8 mouse cellular contexts compared by ENCODE assay signal in genomic region chr11:116329314-116330210, GRCm38 (mm10). TPM values are rescaled to one million over a fixed set of nuclear protein-coding genes. Genes with fewer than 3 reads are reported as not detected.
A peak's percentile ranks its signal among the peaks of the same experiment; 100 is the strongest.
DNase-seq lines count a peak whose midpoint lies in the region; ATAC-seq and TF ChIP-seq lines count a peak whose summit lies in the region.

No protein-coding gene starts in this region.

- no peak for ATAC-seq in kidney, embryonic 14.5 days (ENCODE audit: low FRiP score, low TSS enrichment)
- ATAC-seq in embryonic facial prominence, embryonic 12.5 days (ENCODE audit: insufficient number of reproducible peaks, insufficient read depth, low FRiP score, low TSS enrichment) = no peak
- no peak for ATAC-seq in kidney, postnatal 0 days (replicated peaks; ENCODE audit: low FRiP score, low read depth)
- peak; percentile 77 for ATAC-seq in midbrain, embryonic 14.5 days (ENCODE audit: low FRiP score, low TSS enrichment)
- no peak for ATAC-seq in liver, embryonic 11.5 days (replicated peaks; ENCODE audit: low FRiP score)

- H3K9me3 ChIP-seq in kidney, embryonic 14.5 days (ENCODE audit: control insufficient read depth, low read length) = no peaks in the 10 kb centered on the region
- no peaks in the 10 kb centered on the region for H3K9me3 ChIP-seq in embryonic facial prominence, embryonic 12.5 days
- H3K9me3 ChIP-seq in kidney, postnatal 0 days (replicated peaks; ENCODE audit: low read length) = no peaks in the 10 kb centered on the region
- no peaks in the 10 kb centered on the region for H3K9me3 ChIP-seq in midbrain, embryonic 14.5 days (ENCODE audit: control insufficient read depth, low read length)
- no peaks in the 10 kb centered on the region for H3K9me3 ChIP-seq in liver, embryonic 11.5 days (ENCODE audit: control insufficient read depth, low read length)

- no peak for TF ChIP-seq POLR2A in thymus, adult 2 months (IDR thresholded peaks at IDR 0.05; ENCODE audit: control insufficient read depth, extremely low read depth, insufficient read depth, low read length, poor library complexity)

- no peak overlapping the region for H3K4me2 ChIP-seq in kidney, embryonic 14.5 days (replicated peaks; ENCODE audit: low read depth, low read length)
- H3K4me2 ChIP-seq in embryonic facial prominence, embryonic 12.5 days (replicated peaks) = no peak overlapping the region
- no peak overlapping the region for H3K4me2 ChIP-seq in kidney, postnatal 0 days (ENCODE audit: low read length)
- H3K4me2 ChIP-seq in midbrain, embryonic 14.5 days (ENCODE audit: low read length) = no peak overlapping the region; the same call in 1 of the 2 replicates
- no peak overlapping the region for H3K4me2 ChIP-seq in liver, embryonic 11.5 days

- no peak overlapping the region for H3K4me3 ChIP-seq in kidney, embryonic 14.5 days (ENCODE audit: low read length)
- H3K4me3 ChIP-seq in embryonic facial prominence, embryonic 12.5 days = no peak overlapping the region
- H3K4me3 ChIP-seq in kidney, postnatal 0 days (replicated peaks; ENCODE audit: low read depth, low read length) = no peak overlapping the region
- no peak overlapping the region for H3K4me3 ChIP-seq in midbrain, embryonic 14.5 days (replicated peaks; ENCODE audit: low read depth, low read length)
- no peak overlapping the region for H3K4me3 ChIP-seq in liver, embryonic 11.5 days (ENCODE audit: low read depth, low read length)
- H3K4me3 ChIP-seq in thymus, adult 2 months (ENCODE audit: control insufficient read depth, insufficient read depth, low read length) = no peak overlapping the region

- H3K27ac ChIP-seq in kidney, embryonic 14.5 days (ENCODE audit: low read depth, low read length) = no peak overlapping the region
- peak overlapping the region; percentile 27; the same call in 1 of the 2 replicates for H3K27ac ChIP-seq in embryonic facial prominence, embryonic 12.5 days
- peak overlapping the region; percentile 64 for H3K27ac ChIP-seq in kidney, postnatal 0 days
- peak overlapping the region; percentile 85 for H3K27ac ChIP-seq in midbrain, embryonic 14.5 days (replicated peaks; ENCODE audit: low read depth, low read length)
- no peak overlapping the region for H3K27ac ChIP-seq in liver, embryonic 11.5 days (ENCODE audit: low read depth, low read length)
- no peak overlapping the region for H3K27ac ChIP-seq in thymus, adult 2 months (ENCODE audit: control insufficient read depth, insufficient read depth, low read length)

- DNase-seq in kidney, adult 11 months = peak; percentile 39
- DNase-seq in kidney, postnatal 0 days (ENCODE audit: low spot score) = no peak
- DNase-seq in midbrain, embryonic 14.5 days = peak; percentile 82
- no peak for DNase-seq in liver, embryonic 11.5 days (ENCODE audit: low spot score)
- no peak for DNase-seq in gastrocnemius, postnatal 25 days
- DNase-seq in thymus, adult 2 months = no peak

- H3K36me3 ChIP-seq in kidney, embryonic 14.5 days (ENCODE audit: control insufficient read depth, insufficient read depth, low read length) = no peaks in the 10 kb centered on the region
- H3K36me3 ChIP-seq in embryonic facial prominence, embryonic 12.5 days = no peaks in the 10 kb centered on the region
- H3K36me3 ChIP-seq in kidney, postnatal 0 days (ENCODE audit: insufficient read depth, low read length) = no peaks in the 10 kb centered on the region
- no peaks in the 10 kb centered on the region for H3K36me3 ChIP-seq in midbrain, embryonic 14.5 days (ENCODE audit: control insufficient read depth, insufficient read depth, low read length)
- H3K36me3 ChIP-seq in liver, embryonic 11.5 days (ENCODE audit: control insufficient read depth, insufficient read depth, low read length) = no peaks in the 10 kb centered on the region
- H3K36me3 ChIP-seq in thymus, adult 2 months (ENCODE audit: control insufficient read depth, insufficient read depth, low read length) = no peaks in the 10 kb centered on the region

- H3K27me3 ChIP-seq in kidney, embryonic 14.5 days (ENCODE audit: control insufficient read depth, insufficient read depth, low read length) = peaks cover 10% of the 10 kb centered on the region
- H3K27me3 ChIP-seq in embryonic facial prominence, embryonic 12.5 days = peaks cover 18% of the 10 kb centered on the region
- peaks cover 6% of the 10 kb centered on the region; the same call in 1 of the 2 replicates for H3K27me3 ChIP-seq in kidney, postnatal 0 days (ENCODE audit: insufficient read depth, low read length)
- peaks cover 10% of the 10 kb centered on the region for H3K27me3 ChIP-seq in midbrain, embryonic 14.5 days (ENCODE audit: control insufficient read depth, insufficient read depth, low read length)
- H3K27me3 ChIP-seq in liver, embryonic 11.5 days (replicated peaks; ENCODE audit: control insufficient read depth, insufficient read depth, low read length) = peaks cover 18% of the 10 kb centered on the region
- H3K27me3 ChIP-seq in thymus, adult 2 months (ENCODE audit: control insufficient read depth, insufficient read depth, low read length) = no peaks in the 10 kb centered on the region; the same call in 1 of the 2 replicates

- peaks cover 46% of the 10 kb centered on the region for H3K4me1 ChIP-seq in kidney, embryonic 14.5 days (ENCODE audit: control insufficient read depth, insufficient read depth, low read length)
- H3K4me1 ChIP-seq in embryonic facial prominence, embryonic 12.5 days = peaks cover 28% of the 10 kb centered on the region
- peaks cover 32% of the 10 kb centered on the region for H3K4me1 ChIP-seq in kidney, postnatal 0 days (replicated peaks; ENCODE audit: insufficient read depth, low read length)
- peaks cover 54% of the 10 kb centered on the region for H3K4me1 ChIP-seq in midbrain, embryonic 14.5 days (ENCODE audit: control insufficient read depth, insufficient read depth, low read length)
- H3K4me1 ChIP-seq in liver, embryonic 11.5 days (replicated peaks; ENCODE audit: control insufficient read depth, insufficient read depth, low read length) = peaks cover 17% of the 10 kb centered on the region
- peaks cover under 1% of the 10 kb centered on the region; the same call in 1 of the 2 replicates for H3K4me1 ChIP-seq in thymus, adult 2 months (replicated peaks; ENCODE audit: control insufficient read depth, insufficient read depth, low read length)

- no peak overlapping the region for H3K9ac ChIP-seq in kidney, embryonic 14.5 days (ENCODE audit: low read depth, low read length)
- H3K9ac ChIP-seq in embryonic facial prominence, embryonic 12.5 days = no peak overlapping the region
- H3K9ac ChIP-seq in kidney, postnatal 0 days (ENCODE audit: low read depth, low read length) = no peak overlapping the region
- H3K9ac ChIP-seq in midbrain, embryonic 14.5 days (replicated peaks; ENCODE audit: low read length) = peak overlapping the region; percentile 23; the same call in 1 of the 2 replicates
- no peak overlapping the region for H3K9ac ChIP-seq in liver, embryonic 11.5 days (ENCODE audit: low read depth, low read length)

- no peak for TF ChIP-seq CTCF in kidney, postnatal 0 days (IDR thresholded peaks at IDR 0.05; ENCODE audit: low read depth)
- TF ChIP-seq CTCF in thymus, adult 2 months (IDR thresholded peaks at IDR 0.05; ENCODE audit: borderline replicate concordance, control insufficient read depth, extremely low read depth, insufficient read depth, low read length, poor library complexity) = no peak

- 49% methylated on average over 17 of the region's 18 CpGs for whole genome bisulfite sequencing in kidney, embryonic 14.5 days
- WGBS in embryonic facial prominence, embryonic 12.5 days = 47% methylated on average over 18 of the region's 18 CpGs
- 45% methylated on average over 18 of the region's 18 CpGs for WGBS in kidney, postnatal 0 days
- 24% methylated on average over 18 of the region's 18 CpGs for WGBS in midbrain, embryonic 14.5 days
- 60% methylated on average over 18 of the region's 18 CpGs for WGBS in liver, embryonic 11.5 days
- WGBS in thymus, adult 2 months = 80% methylated on average over 18 of the region's 18 CpGs

RNA-seq across cellular contexts. Expression of gene Foxj1, which starts 5.6 kb away (rescaled TPM):
- polyA plus RNA-seq in kidney, embryonic 14.5 days (2014; fragmentation: Nextera tagmentation; extraction: Ambion mirVana) = 1.2 and 1.8 TPM in 2 replicates
- 1.0 and 1.8 TPM in 2 replicates for polyA plus RNA-seq in embryonic facial prominence, embryonic 12.5 days (2016; fragmentation: Nextera tagmentation; extraction: Ambion mirVana)
- 2.5 TPM in 2 replicates for polyA plus RNA-seq in kidney, postnatal 0 days (2015; fragmentation: Nextera tagmentation; extraction: Ambion mirVana)
- 9.2 TPM in 2 replicates for polyA plus RNA-seq in midbrain, embryonic 14.5 days (2014; fragmentation: Nextera tagmentation; extraction: Ambion mirVana)
- polyA plus RNA-seq in liver, embryonic 11.5 days (2014; fragmentation: Nextera tagmentation; extraction: Ambion mirVana) = 1.2 and 1.3 TPM in 2 replicates
- total RNA-seq in gastrocnemius, postnatal 25 days (2021) = under 1 TPM in 1 of 2 experiments, not detected in 1; 0.27 TPM
- 6.9 TPM in 2 replicates for polyA plus RNA-seq in thymus, adult 2 months (2012; rRNA removed)

RNA-seq across cellular contexts. Expression of gene Exoc7, which starts 22.5 kb away (rescaled TPM):
- polyA plus RNA-seq in kidney, embryonic 14.5 days (2014; fragmentation: Nextera tagmentation; extraction: Ambion mirVana) = 49.6 and 66.3 TPM in 2 replicates
- polyA plus RNA-seq in embryonic facial prominence, embryonic 12.5 days (2016; fragmentation: Nextera tagmentation; extraction: Ambion mirVana) = 78.8 and 83.9 TPM in 2 replicates
- polyA plus RNA-seq in kidney, postnatal 0 days (2015; fragmentation: Nextera tagmentation; extraction: Ambion mirVana) = 56.5 and 59.1 TPM in 2 replicates
- polyA plus RNA-seq in midbrain, embryonic 14.5 days (2014; fragmentation: Nextera tagmentation; extraction: Ambion mirVana) = 122 and 125 TPM in 2 replicates
- polyA plus RNA-seq in liver, embryonic 11.5 days (2014; fragmentation: Nextera tagmentation; extraction: Ambion mirVana) = 47.4 and 51.3 TPM in 2 replicates
- total RNA-seq in gastrocnemius, postnatal 25 days (2021) = 10 to 100 TPM; 66.5 to 69.1 TPM
- polyA plus RNA-seq in thymus, adult 2 months (2012; rRNA removed) = 50.7 and 51.6 TPM in 2 replicates

RNA-seq across cellular contexts. Expression of gene Galr2, which starts 48.8 kb away (rescaled TPM):
- 0.13 TPM in 1 of 2 replicates, not detected in the other for polyA plus RNA-seq in kidney, embryonic 14.5 days (2014; fragmentation: Nextera tagmentation; extraction: Ambion mirVana)
- polyA plus RNA-seq in embryonic facial prominence, embryonic 12.5 days (2016; fragmentation: Nextera tagmentation; extraction: Ambion mirVana) = 0.47 and 0.56 TPM in 2 replicates
- 0.13 and 0.18 TPM in 2 replicates for polyA plus RNA-seq in kidney, postnatal 0 days (2015; fragmentation: Nextera tagmentation; extraction: Ambion mirVana)
- 0.30 and 0.55 TPM in 2 replicates for polyA plus RNA-seq in midbrain, embryonic 14.5 days (2014; fragmentation: Nextera tagmentation; extraction: Ambion mirVana)
- 0.11 TPM in 1 of 2 replicates, not detected in the other for polyA plus RNA-seq in liver, embryonic 11.5 days (2014; fragmentation: Nextera tagmentation; extraction: Ambion mirVana)
- total RNA-seq in gastrocnemius, postnatal 25 days (2021) = under 1 TPM in 1 of 2 experiments, not detected in 1; 0.31 TPM
- 0.59 and 1.1 TPM in 2 replicates for polyA plus RNA-seq in thymus, adult 2 months (2012; rRNA removed)

RNA-seq across cellular contexts. Expression of gene Srp68, which starts 55.5 kb away (rescaled TPM):
- 60.6 and 85.6 TPM in 2 replicates for polyA plus RNA-seq in kidney, embryonic 14.5 days (2014; fragmentation: Nextera tagmentation; extraction: Ambion mirVana)
- polyA plus RNA-seq in embryonic facial prominence, embryonic 12.5 days (2016; fragmentation: Nextera tagmentation; extraction: Ambion mirVana) = 105 and 107 TPM in 2 replicates
- 62.1 and 69.1 TPM in 2 replicates for polyA plus RNA-seq in kidney, postnatal 0 days (2015; fragmentation: Nextera tagmentation; extraction: Ambion mirVana)
- 49.5 and 57.1 TPM in 2 replicates for polyA plus RNA-seq in midbrain, embryonic 14.5 days (2014; fragmentation: Nextera tagmentation; extraction: Ambion mirVana)
- polyA plus RNA-seq in liver, embryonic 11.5 days (2014; fragmentation: Nextera tagmentation; extraction: Ambion mirVana) = 88.4 and 89.4 TPM in 2 replicates
- total RNA-seq in gastrocnemius, postnatal 25 days (2021) = 10 to 100 TPM; 65.8 to 75.9 TPM
- 69.1 and 72.0 TPM in 2 replicates for polyA plus RNA-seq in thymus, adult 2 months (2012; rRNA removed)

Comparison
In these comparisons a context has a peak if more than half of its experiments do, and no peak if none do; other contexts are left out.
1. DNase-seq: peak in kidney, adult 11 months (single experiment) and midbrain, embryonic 14.5 days (single experiment); none in kidney, postnatal 0 days (single experiment), liver, embryonic 11.5 days (single experiment), gastrocnemius, postnatal 25 days (single experiment) and thymus, adult 2 months (single experiment).
2. H3K27ac ChIP-seq: peak in embryonic facial prominence, embryonic 12.5 days (single experiment), kidney, postnatal 0 days (single experiment) and midbrain, embryonic 14.5 days (single experiment); none in kidney, embryonic 14.5 days (single experiment), liver, embryonic 11.5 days (single experiment) and thymus, adult 2 months (single experiment).